Mouse (Mus musculus) liver, postnatal 0 days (tissue): ENCODE data around the gene Nrros. TPM values are rescaled to one million over a fixed set of nuclear protein-coding genes. Genes with fewer than 3 reads are reported as not detected.
"Not testable (repeated sequence)": the region's sequence is repeated elsewhere in the genome, so short reads cannot be mapped to it uniquely, and the experiment has no call there.

Source experiments
- ATAC-seq: fragments of 200-750 bp; cut with Nextera tagmentation; 2 replicates; pipeline ENCODE4 v1.8.0; 2017; ENCODE audit warnings: mild to moderate bottlenecking, moderate library complexity
- DNase-seq: peaks from one replicate; pipeline ENCODE4 v3.0.0-alpha.2; 2016
- H3K27ac ChIP-seq: fragments of 300-500 bp; sonication (generic); 2 replicates; pipeline ENCODE4 v1.5.1; 2014; ENCODE audit warnings: antibody characterized with exemption, moderate library complexity, mild to moderate bottlenecking, low read depth
- H3K27me3 ChIP-seq: fragments of 300-500 bp; sonication (generic); 2 replicates; pipeline ENCODE4 v1.6.1; 2014; ENCODE audit warnings: low read length, control low read depth, mixed read lengths; ENCODE audit not compliant: insufficient read depth
- H3K36me3 ChIP-seq: fragments of 300-500 bp; sonication (generic); replicated peaks from 2 replicates; pipeline ENCODE4 v1.6.1; 2014; ENCODE audit warnings: mild to moderate bottlenecking, control low read depth, low read length, moderate library complexity, mixed read lengths; ENCODE audit not compliant: insufficient read depth
- H3K4me1 ChIP-seq: fragments of 300-500 bp; sonication (generic); 2 replicates; pipeline ENCODE4 v1.6.1; 2014; ENCODE audit warnings: antibody characterized with exemption, mild to moderate bottlenecking, control low read depth; ENCODE audit not compliant: insufficient read depth
- H3K4me2 ChIP-seq: fragments of 300-500 bp; sonication (generic); 2 replicates; pipeline ENCODE4 v1.6.1; 2014; ENCODE audit warnings: low read depth, mild to moderate bottlenecking, low read length, moderate library complexity, mixed read lengths
- H3K4me3 ChIP-seq: fragments of 300-500 bp; sonication (generic); 2 replicates; pipeline ENCODE4 v1.5.1; 2014; ENCODE audit warnings: low read depth, low read length
- H3K9ac ChIP-seq: fragments of 300-500 bp; sonication (generic); replicated peaks from 2 replicates; pipeline ENCODE4 v1.6.1; 2014; ENCODE audit warnings: mild to moderate bottlenecking, moderate library complexity
- H3K9me3 ChIP-seq: fragments of 300-500 bp; sonication (generic); 2 replicates; pipeline ENCODE4 v1.6.1; 2016; ENCODE audit warnings: mild to moderate bottlenecking, control low read depth, low read length, mixed read lengths
- CTCF ChIP-seq: sonication (generic); IDR thresholded peaks from 2 replicates; pipeline ENCODE4 v1.5.1; 2016; ENCODE audit warnings: antibody characterized with exemption, low read depth
- EP300 ChIP-seq: IDR thresholded peaks from 2 replicates; pipeline ENCODE4 v1.6.1; 2016; ENCODE audit warnings: antibody characterized with exemption, low read depth, mild to moderate bottlenecking
- WGBS: fragments of 180-500 bp; shearing (Covaris S2); extraction: QIAGEN DNeasy Blood & Tissue Kit; methylation state at CpG from one replicate; pipeline ENCODE4 v1.1.7; 2014; ENCODE audit not compliant: insufficient replicate concordance; 5-methylcytosine and 5-hydroxymethylcytosine counted together
- polyA plus RNA-seq: library from polyadenylated mRNA; unstranded; fragments of >200 nt; fragmentation: Nextera tagmentation; extraction: Ambion mirVana; gene quantifications from 2 replicates; pipeline ENCODE4 v1.2.1, GENCODE M21; 2015

Nrros gene
- polyA plus RNA-seq, 1 experiment from 2014 or later = 20.5 TPM

- H3K4me1 ChIP-seq = peaks cover 13% of the 10 kb centered on the region; the same call in 1 of the 2 replicates
- no peak overlapping the region for H3K4me3 ChIP-seq
- no peak overlapping the region for H3K4me2 ChIP-seq
- no peak for TF ChIP-seq EP300
- no peak; the same call in 1 of the 2 replicates for TF ChIP-seq CTCF
- no peak for ATAC-seq
- DNase-seq = no peak
- no peaks in the 10 kb centered on the region for H3K9me3 ChIP-seq
- no peak overlapping the region for H3K27ac ChIP-seq
- WGBS = 93% methylated on average over 1 of the region's 1 CpGs
- no peaks in the 10 kb centered on the region for H3K27me3 ChIP-seq
- H3K36me3 ChIP-seq = peaks cover 6% of the 10 kb centered on the region; the same call in 1 of the 2 replicates
- H3K9ac ChIP-seq = no peak overlapping the region
Measured at GRCm38 (mm10) chr16:32105698-32106097, 59.7 kb downstream of the Nrros start.

GRCm38 (mm10) chr16:32102295-32102694 is 63.1 kb downstream of the Nrros start:
- 75% methylated on average over 13 of the region's 13 CpGs for WGBS
- Histone ChIP-seq H3K4me2 (0 out of 2 replicates have a peak overlapping the region, but pooled peaks have one; percentile 6), H3K9ac (no peak overlapping the region), H3K36me3 (peaks cover 6% of the 10 kb centered on the region; the same call in 1 of the 2 replicates), H3K4me1 (peaks cover 25% of the 10 kb centered on the region), H3K27ac (peak overlapping the region; percentile 50; the same call in 1 of the 2 replicates), H3K4me3 (no peak overlapping the region), H3K27me3 (no peaks in the 10 kb centered on the region), H3K9me3 (no peaks in the 10 kb centered on the region)
- ATAC-seq (no peak), DNase-seq (peak; percentile 45)
- TF ChIP-seq CTCF = no peak

- Histone ChIP-seq H3K27me3 (no peaks in the 10 kb centered on the region), H3K9ac (peak within 1 kb of the TSS; percentile 92), H3K9me3 (no peaks in the 10 kb centered on the region), H3K4me2 (peak within 1 kb of the TSS; percentile 88), H3K4me1 (peaks cover 21% of the 10 kb centered on the region), H3K4me3 (peak within 1 kb of the TSS; percentile 93), H3K36me3 (peaks cover 3% of the 10 kb centered on the region; the same call in 1 of the 2 replicates), H3K27ac (peak within 1 kb of the TSS; percentile 95)
- TF ChIP-seq CTCF (no peak), EP300 (no peak)
- ATAC-seq (peak; percentile 93), DNase-seq (peak; percentile 92)
- WGBS = under 1% methylated on average over 32 of the region's 34 CpGs
Measured at GRCm38 (mm10) chr16:32099638-32100150, 65.7 kb downstream of the Nrros start, which contains the start of the genes Pigx and Cep19. Gene Pigx (minus strand): TSS chr16:32099740. Gene Cep19 (plus strand): TSS chr16:32099800.

DNA sequence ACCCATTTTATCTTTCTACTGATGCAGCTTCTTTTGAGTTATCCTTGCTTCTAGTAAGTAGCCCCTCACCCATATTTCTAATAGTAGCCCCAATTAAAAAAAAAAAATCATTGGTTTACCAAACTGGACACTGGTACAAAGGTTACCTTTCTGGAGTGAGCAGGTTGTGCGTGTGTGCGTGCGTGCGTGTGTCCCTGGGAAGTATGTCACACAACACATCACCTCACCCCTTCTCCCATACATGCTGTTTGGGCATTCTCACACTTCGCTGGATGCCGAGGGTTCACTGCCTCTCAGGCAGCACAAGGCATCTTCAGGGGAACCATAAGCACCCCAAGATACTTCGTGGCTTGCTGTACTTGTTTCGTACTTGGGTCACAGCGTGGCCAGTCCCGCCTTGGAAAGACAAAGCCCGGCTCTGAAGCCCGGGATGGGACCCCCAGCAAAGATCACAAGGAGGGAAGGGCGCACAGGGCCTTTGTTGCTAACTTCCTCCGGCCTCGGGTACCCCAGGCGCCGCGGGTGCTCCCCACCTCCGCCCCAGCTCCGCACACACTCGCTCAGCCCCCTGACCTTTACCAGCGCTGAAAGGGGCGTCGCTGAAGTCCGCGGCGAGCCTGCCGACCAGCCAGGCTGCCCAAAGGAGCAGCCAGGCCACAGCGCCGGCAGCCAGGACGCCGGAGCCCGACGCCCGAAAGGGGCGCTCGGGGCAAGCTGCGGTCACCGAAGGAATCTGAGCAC is 66.3 kb downstream of the Nrros start:
- H3K36me3 ChIP-seq = peaks cover 3% of the 10 kb centered on the region; the same call in 1 of the 2 replicates
- no peaks in the 10 kb centered on the region for H3K9me3 ChIP-seq
- H3K4me3 ChIP-seq = peak overlapping the region; percentile 93
- peak overlapping the region; percentile 95 for H3K27ac ChIP-seq
- H3K4me1 ChIP-seq = peaks cover 21% of the 10 kb centered on the region
- TF ChIP-seq CTCF = no peak
- TF ChIP-seq EP300 = no peak
- ATAC-seq (peak; percentile 73), DNase-seq (peak; percentile 33)
- peak overlapping the region; percentile 92 for H3K9ac ChIP-seq
- 1% methylated on average over 39 of the region's 39 CpGs for WGBS
- peak overlapping the region; percentile 88 for H3K4me2 ChIP-seq
- no peaks in the 10 kb centered on the region for H3K27me3 ChIP-seq

- DNase-seq, H3K27ac ChIP-seq, H3K9ac ChIP-seq, H3K4me3 ChIP-seq, H3K36me3 ChIP-seq, ATAC-seq, H3K27me3 ChIP-seq, H3K4me2 ChIP-seq, H3K9me3 ChIP-seq: not testable (repeated sequence)
- H3K4me1 ChIP-seq = peaks cover 21% of the 10 kb centered on the region
- 83% methylated on average over 2 of the region's 2 CpGs for WGBS
Measured at GRCm38 (mm10) chr16:32097757-32098156, 67.6 kb downstream of the Nrros start.

Other genes with a start within 250 kb of the Nrros start
- 0.18 and 0.47 TPM in 2 replicates for gene Pigz, start 231.7 kb downstream of the Nrros start, polyA plus RNA-seq
- gene 0610012G03Rik, start 217.1 kb downstream of the Nrros start, polyA plus RNA-seq = 58.1 and 58.4 TPM in 2 replicates
- 20.4 and 21.4 TPM in 2 replicates for gene Ncbp2, start 217.1 kb downstream of the Nrros start, polyA plus RNA-seq
- 3.7 and 3.8 TPM in 2 replicates for gene Senp5, start 162.3 kb downstream of the Nrros start, polyA plus RNA-seq
- 9.1 and 10.3 TPM in 2 replicates for gene Pak2, start 86.3 kb downstream of the Nrros start, polyA plus RNA-seq
- 65.3 and 66.6 TPM in 2 replicates for gene Pigx, start 65.9 kb downstream of the Nrros start, polyA plus RNA-seq
- 5.3 and 5.4 TPM in 2 replicates for gene Cep19, start 65.8 kb downstream of the Nrros start, polyA plus RNA-seq
- gene Bex6, start 14.2 kb upstream of the Nrros start, polyA plus RNA-seq = 0.94 and 1.2 TPM in 2 replicates
- 3.1 and 3.4 TPM in 2 replicates for gene Fbxo45, start 81.6 kb upstream of the Nrros start, polyA plus RNA-seq
- 10.7 and 10.8 TPM in 2 replicates for gene Wdr53, start 81.6 kb upstream of the Nrros start, polyA plus RNA-seq
- gene Smco1, start 105.9 kb upstream of the Nrros start, polyA plus RNA-seq = not detected in 2 replicates
- 8.7 and 10.7 TPM in 2 replicates for gene Rnf168, start 111.9 kb upstream of the Nrros start, polyA plus RNA-seq
- 4.7 and 4.8 TPM in 2 replicates for gene Ubxn7, start 166.7 kb upstream of the Nrros start, polyA plus RNA-seq
- gene Tm4sf19, start 234.9 kb upstream of the Nrros start, polyA plus RNA-seq = not detected in 2 replicates